Mouse (Mus musculus) heart, postnatal 0 days (tissue): ENCODE results near the gene Bola3. TPM values are rescaled to one million over a fixed set of nuclear protein-coding genes. Genes with fewer than 3 reads are reported as not detected.

Experiments
- ATAC-seq: fragments of 200-750 bp; cut with Nextera tagmentation; 2 replicates; pipeline ENCODE4 v1.8.0; 2017; ENCODE audit warnings: low read depth, moderate number of reproducible peaks, moderate library complexity; ENCODE audit not compliant: insufficient read depth
- DNase-seq: peaks from one replicate; pipeline ENCODE4 v3.0.0-alpha.2; 2016; ENCODE audit warnings: low spot score
- H3K27ac ChIP-seq: fragments of 300-500 bp; sonication (generic); 2 replicates; pipeline ENCODE4 v1.5.1; 2014; ENCODE audit warnings: low read depth, mild to moderate bottlenecking
- H3K27me3 ChIP-seq: fragments of 300-500 bp; sonication (generic); 2 replicates; pipeline ENCODE4 v1.6.1; 2014; ENCODE audit warnings: low read length, mixed read lengths; ENCODE audit not compliant: control insufficient read depth, insufficient read depth
- H3K36me3 ChIP-seq: fragments of 300-500 bp; sonication (generic); replicated peaks from 2 replicates; pipeline ENCODE4 v1.6.1; 2014; ENCODE audit warnings: low read length, mixed read lengths; ENCODE audit not compliant: control insufficient read depth, insufficient read depth
- H3K4me1 ChIP-seq: fragments of 300-500 bp; sonication (generic); 2 replicates; pipeline ENCODE4 v1.6.1; 2014; ENCODE audit warnings: antibody characterized with exemption; ENCODE audit not compliant: control insufficient read depth, insufficient read depth
- H3K4me2 ChIP-seq: fragments of 300-500 bp; sonication (generic); 2 replicates; pipeline ENCODE4 v1.6.1; 2014; ENCODE audit warnings: low read depth, mild to moderate bottlenecking, low read length, moderate library complexity
- H3K4me3 ChIP-seq: fragments of 300-500 bp; sonication (generic); 2 replicates; pipeline ENCODE4 v1.5.1; 2014; ENCODE audit warnings: low read depth, low read length
- H3K9ac ChIP-seq: fragments of 300-500 bp; sonication (generic); replicated peaks from 2 replicates; pipeline ENCODE4 v1.6.1; 2014; ENCODE audit warnings: low read depth, low read length, mixed read lengths
- H3K9me3 ChIP-seq: fragments of 300-500 bp; sonication (generic); replicated peaks from 2 replicates; pipeline ENCODE4 v1.6.1; 2016; ENCODE audit warnings: low read length; ENCODE audit not compliant: control insufficient read depth
- CTCF ChIP-seq: IDR thresholded peaks from 2 replicates; pipeline ENCODE4 v1.5.1; 2016; ENCODE audit warnings: antibody characterized with exemption, control low read depth, low read depth
- EP300 ChIP-seq: IDR thresholded peaks from 2 replicates; pipeline ENCODE4 v1.6.1; 2016; ENCODE audit warnings: antibody characterized with exemption, low read depth
- WGBS: fragments of 180-500 bp; shearing (Covaris S2); extraction: QIAGEN DNeasy Blood & Tissue Kit; methylation state at CpG from one replicate; pipeline ENCODE4 v1.1.7; 2014; 5-methylcytosine and 5-hydroxymethylcytosine counted together
- polyA plus RNA-seq: library from polyadenylated mRNA; unstranded; fragments of >200 nt; fragmentation: Nextera tagmentation; extraction: Ambion mirVana; gene quantifications from 2 replicates; pipeline ENCODE4 v1.2.1, GENCODE M21; 2015
- total RNA-seq: library from RNA; depleted of rRNA; stranded (reverse); fragments of >200 nt; gene quantifications from 2 replicates; pipeline ENCODE4 v1.2.3, GENCODE M21; 2014; ENCODE audit warnings: low replicate concordance

Bola3 gene
- total and polyA plus RNA-seq, 2 experiments from 2014 or later = 32.0 to 492 TPM

GRCm38 (mm10) chr6:83370316-83370965, 21.5 kb downstream of the Bola3 start:
- H3K4me2 ChIP-seq = no peak overlapping the region
- peaks cover 92% of the 10 kb centered on the region for H3K36me3 ChIP-seq
- H3K4me3 ChIP-seq = no peak overlapping the region
- no peak for TF ChIP-seq EP300
- no peak for TF ChIP-seq CTCF
- DNase-seq (no peak), ATAC-seq (no peak)
- 87% methylated on average over 21 of the region's 21 CpGs for WGBS
- H3K27ac ChIP-seq = no peak overlapping the region
- no peak overlapping the region for H3K9ac ChIP-seq
- H3K4me1 ChIP-seq = no peaks in the 10 kb centered on the region
- H3K27me3 ChIP-seq = no peaks in the 10 kb centered on the region
- no peaks in the 10 kb centered on the region for H3K9me3 ChIP-seq

GRCm38 (mm10) chr6:83371350-83371749, 22.4 kb downstream of the Bola3 start:
- Histone ChIP-seq H3K4me2 (no peak overlapping the region), H3K4me1 (no peaks in the 10 kb centered on the region), H3K27me3 (no peaks in the 10 kb centered on the region), H3K9me3 (no peaks in the 10 kb centered on the region), H3K4me3 (no peak overlapping the region), H3K36me3 (peaks cover 98% of the 10 kb centered on the region), H3K27ac (no peak overlapping the region), H3K9ac (no peak overlapping the region)
- no peak for DNase-seq
- no peak for ATAC-seq
- 83% methylated on average over 3 of the region's 3 CpGs for WGBS
- TF ChIP-seq CTCF = no peak
- no peak for TF ChIP-seq EP300

- 0 out of 2 replicates have a peak, but pooled peaks have one; percentile 3 for ATAC-seq
- H3K27ac ChIP-seq = no peak overlapping the region
- H3K9me3 ChIP-seq = no peaks in the 10 kb centered on the region
Measured at GRCm38 (mm10) chr6:83373704-83374300, 24.9 kb downstream of the Bola3 start.

GRCm38 (mm10) chr6:83381510-83382491, 32.9 kb downstream of the Bola3 start:
- H3K9ac ChIP-seq = no peak overlapping the region; the same call in 1 of the 2 replicates
- no peak overlapping the region for H3K4me3 ChIP-seq
- DNase-seq (peak; percentile 81), ATAC-seq (peak; percentile 98)
- peaks cover 15% of the 10 kb centered on the region; the same call in 1 of the 2 replicates for H3K4me1 ChIP-seq
- H3K9me3 ChIP-seq = no peaks in the 10 kb centered on the region
- 49% methylated on average over 10 of the region's 10 CpGs for WGBS
- H3K27me3 ChIP-seq = no peaks in the 10 kb centered on the region
- peak overlapping the region; percentile 71 for H3K27ac ChIP-seq
- H3K36me3 ChIP-seq = peaks cover 67% of the 10 kb centered on the region
- H3K4me2 ChIP-seq = no peak overlapping the region
- TF ChIP-seq EP300 (no peak), CTCF (no peak)

More at GRCm38 (mm10) chr6:83373704-83374300, 24.9 kb downstream of the Bola3 start:
- Histone ChIP-seq H3K27me3 (no peaks in the 10 kb centered on the region), H3K9ac (no peak overlapping the region), H3K36me3 (peaks cover 98% of the 10 kb centered on the region), H3K4me1 (no peaks in the 10 kb centered on the region), H3K4me3 (no peak overlapping the region), H3K4me2 (no peak overlapping the region)
- WGBS = 73% methylated on average over 9 of the region's 9 CpGs
- no peak for DNase-seq
- TF ChIP-seq CTCF (no peak), EP300 (no peak)

- no peak overlapping the region for H3K27ac ChIP-seq
- ATAC-seq (no peak), DNase-seq (no peak)
- H3K27me3 ChIP-seq = no peaks in the 10 kb centered on the region
- no peak overlapping the region for H3K4me2 ChIP-seq
- H3K9ac ChIP-seq = no peak overlapping the region
- 90% methylated on average over 9 of the region's 9 CpGs for WGBS
- no peak for TF ChIP-seq CTCF
- no peak for TF ChIP-seq EP300
- no peaks in the 10 kb centered on the region for H3K9me3 ChIP-seq
- H3K4me1 ChIP-seq = peaks cover 15% of the 10 kb centered on the region; the same call in 1 of the 2 replicates
- no peak overlapping the region for H3K4me3 ChIP-seq
- H3K36me3 ChIP-seq = peaks cover 33% of the 10 kb centered on the region
Measured at GRCm38 (mm10) chr6:83385569-83386090, 36.7 kb downstream of the Bola3 start.
